Mouse (Mus musculus) urinary bladder, adult 18-20 months (tissue): ENCODE measurements around the gene Pla2g5.
A peak's percentile ranks its signal among the peaks of the same experiment; 100 is the strongest.
"Not testable (repeated sequence)": the region's sequence is repeated elsewhere in the genome, so short reads cannot be mapped to it uniquely, and the experiment has no call there.

Experiments used
- DNase-seq, 2 experiments: peaks; one replicate each; pipeline ENCODE4 v3.0.0; 2022; ENCODE audit warnings: low spot score in 2 of 2, mixed read lengths in 2 of 2

Gene Pla2g5

GRCm38 (mm10) chr4:138863344-138863998 is at the start of gene Pla2g5:
Pla2g5 (minus strand) TSS chr4:138863482.
- no peak for DNase-seq

- DNase-seq, result no peak
Measured at GRCm38 (mm10) chr4:138905624-138906337, 42.5 kb upstream of the Pla2g5 start.

GRCm38 (mm10) chr4:138899361-138899760 is 36.1 kb upstream of the Pla2g5 start:
- DNase-seq, result no peak

- DNase-seq, result not testable (repeated sequence)
Measured at GRCm38 (mm10) chr4:138893789-138894188, 30.5 kb upstream of the Pla2g5 start.

GRCm38 (mm10) chr4:138892655-138893054 is 29.4 kb upstream of the Pla2g5 start:
- DNase-seq, result no peak

GRCm38 (mm10) chr4:138889635-138890034 is 26.4 kb upstream of the Pla2g5 start:
- no peak for DNase-seq

- DNase-seq, result no peak
Measured at GRCm38 (mm10) chr4:138889165-138889564, 25.9 kb upstream of the Pla2g5 start.

- DNase-seq, result peak; percentile 72
Measured at GRCm38 (mm10) chr4:138884261-138884660, 21.0 kb upstream of the Pla2g5 start.

- DNase-seq, result no peak
Measured at GRCm38 (mm10) chr4:138882179-138882578, 18.9 kb upstream of the Pla2g5 start.

GRCm38 (mm10) chr4:138880811-138881584 is 17.7 kb upstream of the Pla2g5 start:
- no peak for DNase-seq

GRCm38 (mm10) chr4:138879808-138880207 is 16.5 kb upstream of the Pla2g5 start:
- no peak for DNase-seq

- no peak for DNase-seq
Measured at GRCm38 (mm10) chr4:138878783-138879182, 15.5 kb upstream of the Pla2g5 start.

- DNase-seq, result no peak
Measured at GRCm38 (mm10) chr4:138877731-138878130, 14.4 kb upstream of the Pla2g5 start, which contains the start of gene Pla2g2e. Pla2g2e (plus strand) TSS chr4:138877942.

- no peak for DNase-seq
Measured at GRCm38 (mm10) chr4:138875986-138876385, 12.7 kb upstream of the Pla2g5 start.

GRCm38 (mm10) chr4:138875275-138875674 is 12.0 kb upstream of the Pla2g5 start:
- DNase-seq, result not testable (repeated sequence)

- DNase-seq, result no peak
Measured at GRCm38 (mm10) chr4:138873864-138874263, 10.6 kb upstream of the Pla2g5 start, which contains the start of gene Gm13030. Gm13030 (minus strand) TSS chr4:138873964.

- DNase-seq, result no peak
Measured at GRCm38 (mm10) chr4:138868666-138869065, 5.4 kb upstream of the Pla2g5 start.

- peak in 1 of 2 experiments; percentile 60 for DNase-seq
Measured at GRCm38 (mm10) chr4:138866413-138866812, 3.1 kb upstream of the Pla2g5 start.

GRCm38 (mm10) chr4:138865991-138866390 is 2.7 kb upstream of the Pla2g5 start:
- no peak for DNase-seq

- no peak for DNase-seq
Measured at GRCm38 (mm10) chr4:138865092-138865491, 1.8 kb upstream of the Pla2g5 start.

GRCm38 (mm10) chr4:138859728-138860127 is 3.6 kb downstream of the Pla2g5 start:
- peak in 1 of 2 experiments; percentile 61 for DNase-seq

GRCm38 (mm10) chr4:138859245-138859644 is 4.0 kb downstream of the Pla2g5 start:
- DNase-seq, result no peak
